Mouse (Mus musculus) kidney, embryonic 15.5 days (tissue): ENCODE data around the gene Xlr3a. TPM values are rescaled to one million over a fixed set of nuclear protein-coding genes. Genes with fewer than 3 reads are reported as not detected.
"Not testable (repeated sequence)": the region's sequence is repeated elsewhere in the genome, so short reads cannot be mapped to it uniquely, and the experiment has no call there.

Experiments
- ATAC-seq: fragments of 200-750 bp; cut with Nextera tagmentation; replicated peaks from 2 replicates; pipeline ENCODE4 v1.8.0; 2017; ENCODE audit warnings: moderate TSS enrichment; ENCODE audit not compliant: low FRiP score
- H3K27ac ChIP-seq: fragments of 300-500 bp; sonication (generic); 2 replicates; pipeline ENCODE4 v1.5.1; 2015; ENCODE audit warnings: mild to moderate bottlenecking, inconsistent platforms
- H3K27me3 ChIP-seq: fragments of 300-500 bp; sonication (generic); 2 replicates; pipeline ENCODE4 v1.6.1; 2015; ENCODE audit warnings: inconsistent platforms
- H3K36me3 ChIP-seq: fragments of 300-500 bp; sonication (generic); 2 replicates; pipeline ENCODE4 v1.6.1; 2015; ENCODE audit warnings: inconsistent platforms
- H3K4me1 ChIP-seq: fragments of 300-500 bp; sonication (generic); 2 replicates; pipeline ENCODE4 v1.6.1; 2015; ENCODE audit warnings: inconsistent platforms
- H3K4me2 ChIP-seq: fragments of 300-500 bp; sonication (generic); 2 replicates; pipeline ENCODE4 v1.6.1; 2015; ENCODE audit warnings: moderate library complexity, mild to moderate bottlenecking, inconsistent platforms
- H3K4me3 ChIP-seq: fragments of 300-500 bp; sonication (generic); replicated peaks from 2 replicates; pipeline ENCODE4 v1.5.1; 2015; ENCODE audit warnings: mild to moderate bottlenecking, inconsistent platforms
- H3K9ac ChIP-seq: fragments of 300-500 bp; sonication (generic); 2 replicates; pipeline ENCODE4 v1.6.1; 2015; ENCODE audit warnings: mild to moderate bottlenecking, inconsistent platforms
- H3K9me3 ChIP-seq: fragments of 300-500 bp; sonication (generic); replicated peaks from 2 replicates; pipeline ENCODE4 v1.6.1; 2016; ENCODE audit warnings: inconsistent platforms
- WGBS: fragments of 180-500 bp; shearing (Covaris S2); methylation state at CpG from one replicate; pipeline ENCODE4 v1.1.7; 2015; ENCODE audit warnings: mixed read lengths; 5-methylcytosine and 5-hydroxymethylcytosine counted together
- polyA plus RNA-seq: library from polyadenylated mRNA; unstranded; fragments of >200 nt; fragmentation: Nextera tagmentation; extraction: Ambion mirVana; gene quantifications from 2 replicates; pipeline ENCODE4 v1.2.1, GENCODE M21; 2015

Xlr3a gene
- 3.3 and 3.8 TPM in 2 replicates for polyA plus RNA-seq

DNA sequence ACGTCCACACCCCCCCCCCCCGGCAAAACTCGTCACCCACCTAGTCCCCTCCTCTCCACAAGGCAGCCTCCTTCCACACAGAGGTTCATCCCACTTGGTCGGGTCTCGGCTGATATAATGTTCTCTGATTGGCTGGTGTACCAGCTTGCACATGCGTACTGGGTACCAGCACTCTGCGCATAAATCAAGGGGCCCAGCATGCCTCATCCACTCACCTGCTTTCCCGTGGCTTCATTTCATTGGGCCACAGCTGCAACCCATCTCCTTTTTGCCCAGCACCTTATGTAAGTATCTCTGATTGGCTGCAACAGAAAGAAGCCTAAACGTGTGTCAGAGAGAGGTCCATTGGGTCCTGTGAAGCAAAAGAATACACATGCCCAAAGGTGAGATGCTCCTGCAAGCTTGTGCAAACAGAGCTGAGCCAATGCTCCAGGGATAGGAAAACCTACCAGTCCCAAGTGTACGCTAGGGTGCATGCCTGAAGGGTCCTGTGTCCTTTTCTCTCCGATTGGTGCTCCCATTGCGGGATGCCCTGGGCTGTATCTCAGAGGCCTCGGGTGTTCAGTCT lies at the start of gene Xlr3a:
Gene Xlr3a (minus strand): TSS at position 155 of the 568 bp plus-strand sequence.
- WGBS = 73% methylated on average over 13 of the region's 13 CpGs
- not testable (repeated sequence) for H3K27ac ChIP-seq, H3K36me3 ChIP-seq, H3K4me2 ChIP-seq, H3K9me3 ChIP-seq, ATAC-seq, H3K27me3 ChIP-seq, H3K4me3 ChIP-seq, H3K9ac ChIP-seq, H3K4me1 ChIP-seq

DNA sequence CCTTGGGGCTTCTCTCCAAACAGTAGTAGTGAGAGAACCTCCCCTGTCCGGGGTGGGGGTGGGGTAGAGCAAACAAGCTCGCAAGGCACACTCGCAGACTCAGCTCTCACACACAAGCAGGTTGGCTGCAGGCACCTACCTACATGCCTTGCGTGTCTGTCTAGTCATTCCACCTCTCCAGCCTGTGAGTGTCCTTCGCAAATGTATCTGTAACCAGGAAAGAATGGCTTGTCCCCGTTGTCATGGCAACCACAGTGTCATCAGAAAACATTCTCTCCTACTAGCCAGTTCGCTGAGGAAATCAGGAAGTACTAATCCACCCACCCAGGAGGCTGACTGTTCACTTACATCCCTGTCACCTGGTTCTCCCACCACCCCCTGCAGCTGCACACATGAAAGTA lies 46.3 kb upstream of the Xlr3a start:
- not testable (repeated sequence) for H3K9me3 ChIP-seq, H3K27me3 ChIP-seq, H3K9ac ChIP-seq, H3K27ac ChIP-seq, H3K36me3 ChIP-seq, H3K4me3 ChIP-seq, H3K4me2 ChIP-seq, ATAC-seq, H3K4me1 ChIP-seq
- WGBS = no CpG with 5 or more reads among the region's 7 CpGs

DNA sequence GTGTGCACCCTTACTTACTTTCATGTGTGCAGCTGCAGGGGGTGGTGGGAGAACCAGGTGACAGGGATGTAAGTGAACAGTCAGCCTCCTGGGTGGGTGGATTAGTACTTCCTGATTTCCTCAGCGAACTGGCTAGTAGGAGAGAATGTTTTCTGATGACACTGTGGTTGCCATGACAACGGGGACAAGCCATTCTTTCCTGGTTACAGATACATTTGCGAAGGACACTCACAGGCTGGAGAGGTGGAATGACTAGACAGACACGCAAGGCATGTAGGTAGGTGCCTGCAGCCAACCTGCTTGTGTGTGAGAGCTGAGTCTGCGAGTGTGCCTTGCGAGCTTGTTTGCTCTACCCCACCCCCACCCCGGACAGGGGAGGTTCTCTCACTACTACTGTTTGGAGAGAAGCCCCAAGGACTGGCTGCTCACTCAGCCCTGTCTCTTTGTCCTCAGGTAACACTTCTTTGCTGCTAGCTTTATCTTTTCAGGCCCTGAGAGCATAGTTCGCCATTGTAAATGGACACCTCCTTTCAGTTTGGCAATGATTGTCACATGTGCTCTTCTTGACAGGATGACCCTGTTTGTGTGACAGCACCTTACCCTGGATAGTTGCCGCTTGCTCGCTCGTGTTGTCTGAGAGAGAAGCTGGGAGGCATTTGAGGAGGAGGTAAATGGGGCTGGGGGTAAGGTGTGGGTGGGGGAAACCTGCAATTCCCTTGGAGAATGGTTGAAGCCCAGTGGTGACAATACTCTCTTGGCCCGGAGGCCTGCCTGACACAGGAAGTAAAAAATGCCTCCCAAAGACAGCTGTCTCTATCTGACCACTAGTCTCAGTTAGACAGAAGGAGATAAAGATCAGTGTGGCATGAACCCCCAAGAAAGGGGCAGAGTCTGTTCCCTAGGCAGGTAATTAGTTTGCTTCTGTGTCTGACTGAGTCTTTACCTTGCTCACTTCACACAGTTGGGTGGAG lies 26.2 kb upstream of the Xlr3a start:
- H3K36me3 ChIP-seq, H3K9me3 ChIP-seq, H3K27ac ChIP-seq, ATAC-seq, H3K4me2 ChIP-seq, H3K27me3 ChIP-seq, H3K9ac ChIP-seq, H3K4me1 ChIP-seq, H3K4me3 ChIP-seq: not testable (repeated sequence)
- WGBS = no CpG with 5 or more reads among the region's 12 CpGs

DNA sequence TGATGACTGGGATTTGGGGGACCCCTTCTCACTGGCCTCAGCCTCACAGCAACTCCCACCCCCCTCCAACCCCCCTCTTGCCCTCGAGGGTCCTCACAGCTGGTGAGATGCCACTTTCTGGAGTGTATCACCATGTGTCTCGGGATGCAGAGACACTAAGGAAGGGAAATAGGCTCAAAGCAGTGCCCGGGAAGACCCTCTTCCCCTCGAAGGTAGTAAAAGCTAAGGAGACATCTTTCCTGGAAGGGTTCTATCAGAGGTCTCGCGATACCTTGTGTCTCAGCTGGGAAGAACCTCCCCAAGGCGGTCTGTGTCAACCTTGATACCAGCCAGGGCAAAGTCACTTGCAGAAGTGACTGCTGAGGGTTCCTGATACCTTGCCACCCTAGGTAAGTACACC lies 19.9 kb upstream of the Xlr3a start, which contains the start of gene Gm14685:
Gene Gm14685 (plus strand): TSS at position 301 of the 400 bp plus-strand sequence.
- not testable (repeated sequence) for H3K4me2 ChIP-seq, H3K9ac ChIP-seq, H3K27me3 ChIP-seq, ATAC-seq, H3K4me1 ChIP-seq, H3K27ac ChIP-seq, H3K9me3 ChIP-seq, H3K36me3 ChIP-seq, H3K4me3 ChIP-seq
- no CpG with 5 or more reads among the region's 7 CpGs for WGBS

DNA sequence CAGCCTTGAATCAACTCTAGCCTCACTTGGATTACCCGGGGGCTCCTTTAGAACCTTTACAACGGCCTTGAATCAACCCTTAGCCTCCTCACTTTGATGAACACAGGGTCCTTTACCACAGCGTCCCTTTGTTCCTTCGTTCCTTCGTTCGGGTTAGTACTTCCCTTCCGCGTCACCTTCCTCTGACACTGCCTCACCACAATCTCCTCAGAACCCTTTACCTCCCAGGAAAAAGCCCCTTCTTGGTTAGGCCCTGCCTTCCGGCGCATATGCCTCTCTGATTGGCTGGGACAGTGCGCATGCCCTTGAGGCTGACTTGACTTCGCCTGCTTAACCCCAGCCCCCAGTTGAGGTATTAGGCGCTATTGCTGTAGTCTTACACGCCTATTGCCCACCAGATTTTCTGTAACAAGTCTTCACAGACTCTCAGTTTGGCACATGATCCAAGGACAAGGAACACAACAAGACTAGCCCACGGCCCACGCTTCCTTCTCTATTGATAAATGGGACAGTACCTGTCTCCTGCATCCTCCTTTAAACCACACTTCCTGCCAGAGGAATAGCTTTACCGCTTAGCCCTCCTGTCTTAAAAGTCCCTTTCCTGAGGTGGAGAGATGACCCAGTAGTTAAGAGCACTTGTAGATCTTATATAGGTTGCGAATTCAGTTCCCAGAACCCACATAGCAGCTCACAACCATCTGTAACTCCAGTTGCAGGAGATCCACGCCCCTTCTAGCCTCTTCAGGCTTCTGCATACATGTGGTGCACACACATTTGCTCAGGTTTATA lies 14.4 kb downstream of the Xlr3a start, which contains the start of gene Xlr4a:
Gene Xlr4a (minus strand): TSS at position 212 of the 789 bp plus-strand sequence.
- WGBS = 78% methylated on average over 19 of the region's 19 CpGs
- not testable (repeated sequence) for H3K36me3 ChIP-seq, H3K4me2 ChIP-seq, H3K9ac ChIP-seq, H3K9me3 ChIP-seq, H3K27me3 ChIP-seq, H3K4me1 ChIP-seq, H3K27ac ChIP-seq, H3K4me3 ChIP-seq, ATAC-seq

DNA sequence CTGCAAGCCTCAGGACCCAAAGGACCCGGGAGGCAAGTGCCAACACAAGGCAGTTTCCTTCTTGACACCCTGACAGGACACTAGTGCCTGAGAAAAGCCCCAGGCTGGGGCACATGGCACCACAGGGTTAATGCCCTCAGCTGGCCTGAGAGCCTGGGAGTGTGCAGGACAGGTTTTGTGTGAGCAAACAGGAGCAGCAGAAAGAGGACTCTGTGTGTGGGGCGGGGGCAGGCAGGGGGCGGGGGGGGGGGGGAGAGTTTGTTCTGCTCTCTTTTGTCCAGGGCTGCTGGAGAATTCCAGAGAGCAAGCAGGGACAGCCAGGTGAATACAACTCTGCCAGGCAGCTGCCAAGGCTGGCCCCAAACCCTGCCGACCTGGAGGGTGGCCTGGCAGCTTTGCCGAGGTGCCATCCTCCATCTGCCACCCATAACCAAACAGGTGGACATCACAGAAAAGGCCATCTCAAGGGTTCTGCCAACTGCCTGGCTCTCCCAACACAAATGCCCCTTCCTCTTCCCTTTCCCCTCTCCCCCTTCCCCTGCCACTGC lies 30.1 kb downstream of the Xlr3a start:
- not testable (repeated sequence) for H3K27ac ChIP-seq, ATAC-seq, H3K4me3 ChIP-seq, H3K4me2 ChIP-seq, H3K9me3 ChIP-seq, H3K36me3 ChIP-seq, H3K4me1 ChIP-seq, H3K9ac ChIP-seq
- WGBS = 70% methylated on average over 2 of the region's 5 CpGs
- H3K27me3 ChIP-seq = peaks cover 31% of the 10 kb centered on the region

DNA sequence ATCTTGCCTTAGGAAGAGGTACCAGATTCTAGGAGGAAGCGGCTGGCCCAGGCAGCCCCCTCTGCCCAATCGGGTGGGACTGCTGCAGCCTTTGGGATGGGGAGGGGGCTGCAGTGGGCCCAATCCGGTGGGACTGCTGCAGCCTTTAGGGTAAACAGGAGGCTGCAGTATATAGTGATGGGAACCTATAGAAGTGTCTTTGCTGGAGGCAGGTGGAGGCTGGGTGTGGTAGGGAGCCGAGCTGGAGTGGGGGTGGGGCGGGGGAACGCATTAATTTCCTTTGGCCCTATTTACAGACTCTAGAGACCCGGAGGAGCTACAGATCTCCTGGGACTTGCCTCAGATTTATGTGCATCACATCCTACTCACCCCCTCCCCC lies 32.5 kb downstream of the Xlr3a start, which contains the start of gene Pnma3:
Gene Pnma3 (plus strand): TSS at position 373 of the 379 bp plus-strand sequence.
- ATAC-seq = no peak
- peak within 1 kb of the TSS; percentile 26 for H3K4me3 ChIP-seq
- WGBS = 35% methylated on average over 7 of the region's 7 CpGs
- H3K9ac ChIP-seq = no peak within 1 kb of the TSS
- 0 out of 2 replicates have a peak, but pooled peaks cover 4% of the 10 kb centered on the region for H3K4me1 ChIP-seq
- H3K36me3 ChIP-seq = no peaks in the 10 kb centered on the region
- H3K27ac ChIP-seq = no peak within 1 kb of the TSS
- peaks cover 34% of the 10 kb centered on the region for H3K27me3 ChIP-seq
- no peaks in the 10 kb centered on the region for H3K9me3 ChIP-seq
- peak within 1 kb of the TSS; percentile 55 for H3K4me2 ChIP-seq

DNA sequence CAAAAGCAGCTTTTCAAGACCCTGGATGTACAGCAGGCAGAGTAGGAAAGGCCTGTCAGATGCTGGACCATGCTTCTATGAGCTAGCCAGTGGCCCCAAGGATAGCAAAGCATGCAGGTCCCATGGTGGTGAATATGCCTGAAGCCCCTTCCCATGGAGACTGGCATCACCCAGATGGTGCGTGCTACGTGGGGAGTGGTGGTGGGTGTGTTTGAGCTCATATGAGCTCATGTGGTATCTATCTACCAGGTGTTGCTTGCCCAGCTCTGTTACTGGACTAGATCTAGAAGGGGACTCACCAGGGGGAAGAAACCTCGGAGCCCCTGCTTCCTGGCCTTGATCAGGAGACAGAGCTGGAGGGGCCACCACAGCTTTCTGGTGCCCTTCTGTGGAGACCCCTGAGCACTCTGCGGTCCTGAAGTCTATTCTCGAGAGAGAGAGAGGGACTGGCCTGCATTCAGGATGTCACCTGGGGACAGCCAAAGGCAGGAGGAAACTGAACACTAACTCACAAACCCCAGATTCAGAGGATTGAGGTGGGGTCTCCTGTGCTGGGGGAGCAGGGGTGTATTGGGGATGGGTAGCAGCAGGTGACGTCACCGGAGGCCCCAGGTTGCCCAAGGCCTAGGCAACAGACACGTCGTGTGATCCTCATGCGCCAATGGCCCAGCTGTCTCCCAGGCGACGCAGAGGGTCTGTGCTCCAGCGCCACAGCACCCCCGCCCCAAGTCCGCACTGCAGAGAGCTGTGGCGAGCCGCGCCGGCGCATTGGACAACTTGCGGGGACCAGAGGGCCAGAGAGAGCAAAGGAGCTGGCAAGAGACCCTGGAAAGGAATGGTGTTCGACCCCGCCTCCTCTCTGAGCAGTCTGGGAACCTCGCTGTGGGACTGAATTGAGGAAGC lies 33.1 kb downstream of the Xlr3a start:
- no peak overlapping the region for H3K27ac ChIP-seq
- H3K9ac ChIP-seq = no peak overlapping the region
- WGBS = 28% methylated on average over 24 of the region's 24 CpGs
- 0 out of 2 replicates have a peak, but pooled peaks cover 4% of the 10 kb centered on the region for H3K4me1 ChIP-seq
- no peak for ATAC-seq
- peaks cover 34% of the 10 kb centered on the region for H3K27me3 ChIP-seq
- no peaks in the 10 kb centered on the region for H3K9me3 ChIP-seq
- H3K4me2 ChIP-seq = peak overlapping the region; percentile 55
- H3K36me3 ChIP-seq = no peaks in the 10 kb centered on the region
- peak overlapping the region; percentile 26 for H3K4me3 ChIP-seq

DNA sequence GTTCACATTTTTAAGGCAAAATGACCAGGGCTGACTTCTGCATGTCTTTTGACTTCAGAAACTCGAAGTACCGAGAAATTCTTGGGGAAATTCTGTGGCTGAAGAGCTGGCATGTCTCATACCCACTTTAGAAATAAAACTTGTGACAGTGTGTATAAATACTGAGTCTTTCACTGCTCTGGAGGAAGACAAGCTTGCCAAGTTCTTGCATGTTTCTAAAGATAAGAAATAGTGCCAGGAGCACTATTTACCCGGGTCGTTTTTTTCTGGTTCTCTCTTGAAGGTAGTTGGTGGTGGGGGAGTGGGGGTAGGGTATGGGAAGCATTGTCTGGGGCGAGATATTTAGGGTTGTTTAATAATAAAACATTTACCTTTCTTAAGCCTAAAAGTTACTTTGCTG lies 34.6 kb downstream of the Xlr3a start:
- no peaks in the 10 kb centered on the region for H3K9me3 ChIP-seq
- no peaks in the 10 kb centered on the region for H3K36me3 ChIP-seq
- no peak for ATAC-seq
- no peak overlapping the region for H3K9ac ChIP-seq
- H3K27me3 ChIP-seq = peaks cover 30% of the 10 kb centered on the region
- no peak overlapping the region for H3K4me2 ChIP-seq
- 48% methylated on average over 5 of the region's 5 CpGs for WGBS
- no peak overlapping the region for H3K4me3 ChIP-seq
- H3K4me1 ChIP-seq = 0 out of 2 replicates have a peak, but pooled peaks cover 4% of the 10 kb centered on the region
- no peak overlapping the region for H3K27ac ChIP-seq

DNA sequence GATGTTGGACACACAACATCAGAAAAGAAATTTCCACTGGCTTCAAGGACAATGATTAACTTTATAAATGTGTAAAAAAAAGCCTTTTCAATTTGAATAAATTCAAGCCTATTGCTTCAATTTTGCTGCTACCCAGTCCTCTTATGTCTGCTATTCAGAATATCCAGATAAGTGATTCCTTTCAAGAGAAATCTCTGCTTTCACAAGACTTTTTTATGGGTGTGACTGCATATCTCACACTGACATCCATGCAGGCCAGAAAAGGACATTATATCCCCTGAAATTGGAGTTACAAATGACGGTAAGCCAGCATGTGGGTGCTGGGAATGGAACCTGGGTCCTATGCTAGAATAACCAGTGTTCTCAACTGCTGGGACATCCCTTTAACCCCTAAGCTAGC lies 35.4 kb downstream of the Xlr3a start:
- ATAC-seq = no peak
- 97% methylated on average over 1 of the region's 1 CpGs for WGBS
- Histone ChIP-seq H3K4me1 (0 out of 2 replicates have a peak, but pooled peaks cover 4% of the 10 kb centered on the region), H3K4me2 (no peak overlapping the region), H3K36me3 (no peaks in the 10 kb centered on the region), H3K9me3 (no peaks in the 10 kb centered on the region), H3K27ac (no peak overlapping the region), H3K4me3 (no peak overlapping the region), H3K9ac (no peak overlapping the region), H3K27me3 (peaks cover 30% of the 10 kb centered on the region)
